Mouse (Mus musculus): ENCODE measurements around the gene Decr2. TPM values are rescaled to one million over a fixed set of nuclear protein-coding genes. Genes with fewer than 3 reads are reported as not detected.
"Not testable (repeated sequence)": the region's sequence is repeated elsewhere in the genome, so short reads cannot be mapped to it uniquely, and the experiment has no call there.

The Decr2 gene
- total RNA-seq, 1 experiment from 2014 or later = 5.5 TPM

DNA sequence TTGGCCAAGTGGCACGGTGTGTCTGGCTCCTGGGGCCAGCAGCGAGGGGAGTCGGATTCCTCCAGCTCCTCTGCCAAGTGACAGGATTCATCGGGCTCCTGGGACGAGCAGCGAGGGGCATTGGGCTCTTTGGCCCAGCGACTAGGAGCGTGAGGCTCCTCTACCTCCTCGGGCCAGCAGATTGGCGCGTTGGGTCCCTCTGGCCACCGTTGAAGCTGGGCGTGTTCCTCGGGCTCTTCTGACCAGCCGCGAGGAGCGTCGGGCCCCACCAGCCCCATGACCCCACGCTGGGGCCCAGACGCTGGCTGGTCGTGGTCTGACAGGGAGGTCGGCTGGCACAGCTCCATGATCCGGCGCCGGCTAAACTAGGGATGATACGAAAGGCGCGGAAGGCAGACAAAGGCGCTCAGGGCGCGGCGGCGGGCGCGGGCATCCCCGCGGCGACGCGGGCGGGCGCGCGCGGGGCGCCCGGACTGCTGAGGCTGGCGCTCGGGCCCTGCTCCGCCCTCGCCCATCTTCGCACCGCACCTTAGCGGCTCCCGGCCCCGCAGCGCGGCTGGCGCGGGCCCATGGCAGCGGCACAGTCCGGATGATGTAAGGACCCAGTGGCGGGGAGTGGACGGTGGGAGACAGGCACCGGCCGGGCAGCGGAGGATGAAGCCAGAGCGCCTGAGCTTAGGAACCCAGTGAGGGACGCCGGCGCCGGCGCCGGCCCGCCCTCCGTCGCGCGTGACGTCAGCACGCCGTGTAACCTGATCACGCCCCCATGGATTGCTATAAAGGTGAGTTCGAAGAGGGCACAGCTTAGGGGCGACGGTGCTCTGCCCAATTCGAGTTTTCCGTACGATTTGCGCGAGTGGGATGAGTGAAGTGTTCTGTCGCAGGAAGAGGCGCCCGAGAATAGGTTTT lies 21.1 kb downstream of the Decr2 start, which contains the start of gene Rab11fip3:
Gene Rab11fip3 (minus strand): TSS at position 725 of the 909 bp plus-strand sequence.
- peak; percentile 71 for ATAC-seq (ENCODE audit: extremely low read depth, insufficient number of reproducible peaks, low FRiP score, poor library complexity, severe bottlenecking)

DNA sequence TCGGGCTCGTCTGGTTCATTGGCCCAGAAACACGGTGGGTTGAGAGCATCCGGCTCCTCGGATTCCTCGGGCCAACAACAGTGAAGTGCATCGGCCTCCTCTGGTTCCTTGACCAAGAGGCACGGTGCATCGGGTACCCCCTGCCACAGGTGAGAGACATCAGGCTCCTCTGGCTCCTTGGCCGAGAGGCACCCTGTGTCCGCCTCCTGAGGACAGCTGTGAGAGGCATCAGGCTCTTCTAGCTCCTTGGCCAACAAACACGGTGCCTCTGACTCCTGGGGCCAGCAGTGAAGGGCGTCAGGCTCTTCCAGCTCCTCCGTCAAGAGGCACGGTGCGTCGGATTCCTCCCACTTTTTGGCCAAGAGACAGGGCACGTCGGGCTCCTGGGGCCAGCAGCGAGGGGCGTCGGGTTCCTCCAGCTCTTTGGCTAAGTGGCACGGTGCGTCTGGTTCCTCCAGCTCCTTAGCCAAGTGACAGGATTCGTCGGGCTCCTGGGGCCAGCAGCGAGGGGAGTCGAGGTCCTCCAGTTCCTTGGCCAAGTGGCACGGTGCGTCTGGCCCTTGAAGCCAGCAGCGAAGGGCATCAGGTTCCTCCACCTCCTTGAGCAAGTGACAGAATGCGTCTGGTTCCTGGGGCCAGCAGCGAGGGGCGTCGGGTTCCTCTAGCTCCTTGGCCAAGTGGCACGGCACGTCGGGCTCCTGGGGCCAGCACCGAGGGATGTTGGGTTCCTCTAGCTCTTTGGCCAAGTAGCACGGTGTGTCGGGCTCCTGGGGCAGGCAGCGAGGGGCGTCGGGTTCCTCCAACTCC lies 21.9 kb downstream of the Decr2 start:
- ATAC-seq (ENCODE audit: extremely low read depth, insufficient number of reproducible peaks, low FRiP score, poor library complexity, severe bottlenecking) = no peak

DNA sequence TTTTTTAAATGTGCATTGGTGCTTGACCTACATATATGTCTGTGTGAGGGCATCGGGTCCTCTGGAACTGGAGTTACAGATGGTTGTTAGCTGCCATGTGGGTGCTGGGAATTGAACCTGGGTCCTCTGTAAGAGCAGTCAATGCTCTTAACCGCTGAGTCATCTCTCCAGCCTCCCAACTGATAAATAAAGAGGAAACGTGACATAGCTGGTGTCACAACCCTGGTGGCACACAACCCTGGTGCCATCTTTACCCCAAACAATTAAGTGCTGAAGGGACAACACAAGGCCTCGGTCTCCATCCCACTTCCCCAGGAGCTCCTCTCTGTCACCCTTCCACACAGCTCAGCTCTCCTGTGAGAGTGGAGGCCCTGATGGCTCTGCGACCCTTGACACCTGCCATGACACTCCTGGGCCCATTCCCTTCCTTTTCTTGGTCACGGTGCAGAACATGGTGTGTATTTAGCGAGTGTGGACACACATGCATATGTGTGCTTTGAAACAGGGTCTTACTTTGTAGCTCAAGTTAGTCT lies 23.6 kb downstream of the Decr2 start:
- ATAC-seq (ENCODE audit: extremely low read depth, insufficient number of reproducible peaks, low FRiP score, poor library complexity, severe bottlenecking) = no peak

DNA sequence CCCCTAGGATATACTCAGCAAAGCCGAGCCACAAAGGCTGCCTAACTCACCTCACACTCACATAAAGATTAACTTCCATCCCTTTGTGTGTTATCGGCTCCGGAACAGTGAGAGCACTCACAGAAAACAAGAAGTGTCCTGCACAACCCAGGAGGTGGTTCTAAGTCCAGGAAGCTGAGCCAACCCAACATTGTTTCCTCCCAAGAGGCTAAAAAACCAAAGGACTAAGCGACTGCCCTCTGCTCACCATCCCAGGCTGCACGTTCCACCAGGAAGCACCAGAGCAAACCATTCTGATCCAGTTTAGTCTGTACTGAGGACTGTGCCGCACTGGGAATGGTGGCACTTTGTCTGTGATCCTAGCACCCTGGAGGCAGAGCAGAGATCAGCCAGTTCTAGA lies 25.2 kb downstream of the Decr2 start:
- no peak for ATAC-seq (ENCODE audit: extremely low read depth, insufficient number of reproducible peaks, low FRiP score, poor library complexity, severe bottlenecking)

DNA sequence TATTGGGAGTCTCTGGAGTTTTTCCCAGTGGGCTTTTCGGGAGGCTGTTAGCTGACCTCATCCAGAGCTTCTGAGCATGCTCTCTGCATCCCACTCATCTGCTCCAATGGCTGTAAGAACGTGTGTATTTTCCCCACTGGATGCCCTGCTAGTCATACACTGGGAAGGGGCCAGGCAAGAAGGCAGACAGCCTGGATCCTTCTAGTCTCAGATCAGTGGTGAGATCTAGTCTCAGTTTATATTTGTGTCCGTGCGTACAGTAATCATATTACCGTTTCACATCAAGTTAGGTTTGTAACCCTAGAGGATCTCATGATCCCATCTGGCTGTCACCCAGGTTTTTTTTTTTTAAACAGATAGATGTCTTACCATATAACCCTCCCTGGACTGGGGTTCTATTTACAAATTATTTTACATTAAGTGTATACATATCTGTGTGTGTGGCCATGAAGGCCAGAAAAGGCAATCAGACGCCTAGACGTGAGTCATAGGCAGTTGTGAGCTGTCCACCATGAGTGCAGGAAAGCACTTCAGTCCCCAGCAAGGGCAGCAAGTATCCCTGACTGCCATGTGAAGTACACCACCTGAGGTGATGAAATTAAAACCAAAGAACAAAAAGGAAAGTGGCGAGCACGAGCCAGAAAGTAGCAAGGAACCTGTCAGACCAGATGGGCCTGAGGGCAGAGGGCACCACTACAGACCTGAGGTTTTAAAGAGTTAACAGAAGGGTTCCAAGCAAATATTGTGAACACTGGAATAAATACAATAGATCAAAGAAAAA lies 32.2 kb downstream of the Decr2 start:
- ATAC-seq (ENCODE audit: extremely low read depth, insufficient number of reproducible peaks, low FRiP score, poor library complexity, severe bottlenecking) = no peak

DNA sequence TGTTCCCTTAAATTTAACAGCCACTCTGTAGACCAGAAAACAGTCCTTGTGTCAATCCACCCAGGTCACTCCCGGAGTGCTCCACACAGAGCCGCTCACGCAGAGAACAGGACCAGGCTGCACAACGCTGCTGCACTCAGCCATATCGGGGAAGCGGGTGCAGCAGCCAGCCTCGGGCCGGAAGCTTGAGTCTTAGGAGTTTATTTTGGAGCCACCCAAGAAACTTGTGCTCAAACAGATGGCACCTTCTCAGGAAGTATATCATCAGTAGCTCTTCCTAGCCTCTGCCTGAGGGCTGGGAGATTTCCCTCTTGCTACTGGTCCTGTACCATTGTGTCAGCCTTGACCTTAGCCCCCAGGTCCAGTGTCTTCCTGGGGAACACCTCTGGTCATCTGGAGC lies 32.9 kb downstream of the Decr2 start:
- ATAC-seq (ENCODE audit: extremely low read depth, insufficient number of reproducible peaks, low FRiP score, poor library complexity, severe bottlenecking) = no peak

DNA sequence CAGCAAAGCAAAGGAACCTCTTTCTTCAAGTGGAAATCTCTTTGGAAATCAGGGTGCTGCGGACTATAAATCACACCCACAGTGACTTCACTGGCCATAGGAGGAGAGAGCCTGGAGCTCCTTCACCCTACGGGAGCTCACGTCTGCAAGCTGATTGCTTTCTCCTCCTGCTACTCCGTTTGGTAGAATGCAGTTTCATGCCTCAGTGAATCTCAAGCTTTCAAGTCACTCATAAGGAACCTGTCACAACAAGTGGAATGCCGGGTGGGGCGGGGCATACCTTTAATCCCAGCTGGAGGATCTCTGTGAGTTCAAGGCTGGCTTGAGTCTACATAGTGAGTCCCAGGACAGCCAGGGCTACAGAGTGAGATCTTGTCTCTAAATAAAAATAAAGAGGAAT lies 35.0 kb downstream of the Decr2 start:
- no peak for ATAC-seq (ENCODE audit: extremely low read depth, insufficient number of reproducible peaks, low FRiP score, poor library complexity, severe bottlenecking)

DNA sequence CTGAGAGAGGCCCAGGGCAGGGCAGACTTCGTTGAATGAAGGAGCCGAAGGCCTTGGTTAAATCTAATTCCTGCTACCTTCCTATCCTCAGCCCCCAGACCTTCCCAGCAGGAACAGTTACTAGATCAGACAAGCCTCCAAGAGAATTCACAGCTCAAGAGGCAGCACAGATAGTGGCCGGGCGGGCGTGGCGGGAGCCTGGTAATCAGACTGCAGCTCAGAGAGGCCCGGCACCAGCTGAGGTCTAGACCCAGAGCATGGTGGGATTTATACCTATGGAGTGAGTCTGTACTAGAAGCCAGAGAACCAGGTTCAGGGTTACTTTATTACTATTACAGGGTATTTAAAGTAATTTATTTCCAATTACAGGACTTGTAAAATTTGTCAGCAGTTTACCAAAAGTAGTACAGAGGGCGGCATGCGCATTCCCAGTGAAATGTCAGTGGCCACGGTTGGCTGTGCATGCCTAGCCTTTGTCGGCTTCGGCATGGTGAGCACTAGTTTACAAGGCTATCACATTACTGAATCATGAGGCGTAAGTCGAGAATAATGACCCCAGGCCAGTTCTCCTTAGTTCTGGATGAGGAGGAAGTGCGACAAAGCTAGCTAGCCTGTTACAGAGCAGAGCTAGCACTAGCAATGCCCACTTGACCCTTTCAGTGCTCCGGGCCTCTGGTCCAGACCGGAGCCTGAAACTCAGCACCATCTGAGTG lies 35.8 kb downstream of the Decr2 start:
- ATAC-seq (ENCODE audit: extremely low read depth, insufficient number of reproducible peaks, low FRiP score, poor library complexity, severe bottlenecking) = no peak

DNA sequence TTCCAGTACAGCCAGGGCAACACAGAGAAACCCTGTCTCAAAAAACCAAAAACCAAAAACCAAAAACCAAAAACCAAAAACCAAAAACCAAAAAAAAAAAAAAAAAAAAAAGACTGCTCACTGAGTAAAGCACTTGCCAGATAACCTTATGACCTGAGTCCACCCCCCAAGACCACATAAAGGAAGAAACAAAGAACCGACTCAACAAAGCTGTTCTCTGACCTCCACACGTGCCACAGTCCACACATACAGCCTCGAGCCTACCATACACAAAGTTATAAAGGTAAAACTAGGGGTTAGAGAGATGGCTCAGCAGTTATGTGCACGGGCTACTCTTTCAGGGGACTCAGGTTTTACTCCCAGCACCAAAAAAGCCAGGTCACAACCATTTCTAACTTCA lies 37.4 kb downstream of the Decr2 start:
- ATAC-seq (ENCODE audit: extremely low read depth, insufficient number of reproducible peaks, low FRiP score, poor library complexity, severe bottlenecking) = no peak

DNA sequence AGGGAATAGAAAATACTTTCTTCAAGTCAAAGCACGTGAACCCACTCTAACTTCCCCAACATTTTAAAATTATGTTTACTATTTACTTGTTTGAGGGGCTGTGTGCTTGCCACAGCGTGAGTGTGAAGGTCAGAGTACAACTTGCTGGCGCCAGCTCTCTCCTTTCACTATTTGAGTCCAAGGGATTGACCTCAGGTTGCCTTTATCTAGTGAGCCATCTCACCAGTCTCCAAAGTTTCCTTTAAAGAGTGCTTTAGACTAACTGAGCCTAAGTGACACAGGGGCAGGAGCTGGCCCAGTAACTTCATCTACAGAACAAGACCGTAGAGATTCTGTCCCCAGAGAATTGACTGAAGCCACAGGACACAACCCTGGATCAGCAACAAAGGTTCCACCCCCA lies 38.1 kb downstream of the Decr2 start:
- ATAC-seq (ENCODE audit: extremely low read depth, insufficient number of reproducible peaks, low FRiP score, poor library complexity, severe bottlenecking) = no peak

DNA sequence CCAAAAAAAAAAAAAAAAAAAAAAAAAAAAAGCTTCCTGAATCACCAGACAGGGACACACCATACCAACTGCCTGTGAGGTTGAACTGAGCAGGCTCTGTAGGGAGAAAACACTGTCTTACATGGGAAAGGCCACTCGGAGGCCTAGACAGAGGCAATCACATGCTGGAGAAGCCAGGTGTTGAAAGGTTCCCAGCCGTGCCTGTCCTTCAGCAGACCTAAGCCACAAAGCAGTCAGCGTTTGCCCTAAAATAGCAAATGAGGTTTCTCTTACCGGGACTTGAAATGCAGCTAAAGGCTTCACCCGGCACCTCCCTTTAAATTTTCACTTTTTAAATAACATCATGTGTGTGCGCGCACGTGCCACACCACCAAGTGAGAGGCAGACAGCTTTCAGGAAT lies 42.0 kb downstream of the Decr2 start:
- ATAC-seq (ENCODE audit: extremely low read depth, insufficient number of reproducible peaks, low FRiP score, poor library complexity, severe bottlenecking) = no peak

DNA sequence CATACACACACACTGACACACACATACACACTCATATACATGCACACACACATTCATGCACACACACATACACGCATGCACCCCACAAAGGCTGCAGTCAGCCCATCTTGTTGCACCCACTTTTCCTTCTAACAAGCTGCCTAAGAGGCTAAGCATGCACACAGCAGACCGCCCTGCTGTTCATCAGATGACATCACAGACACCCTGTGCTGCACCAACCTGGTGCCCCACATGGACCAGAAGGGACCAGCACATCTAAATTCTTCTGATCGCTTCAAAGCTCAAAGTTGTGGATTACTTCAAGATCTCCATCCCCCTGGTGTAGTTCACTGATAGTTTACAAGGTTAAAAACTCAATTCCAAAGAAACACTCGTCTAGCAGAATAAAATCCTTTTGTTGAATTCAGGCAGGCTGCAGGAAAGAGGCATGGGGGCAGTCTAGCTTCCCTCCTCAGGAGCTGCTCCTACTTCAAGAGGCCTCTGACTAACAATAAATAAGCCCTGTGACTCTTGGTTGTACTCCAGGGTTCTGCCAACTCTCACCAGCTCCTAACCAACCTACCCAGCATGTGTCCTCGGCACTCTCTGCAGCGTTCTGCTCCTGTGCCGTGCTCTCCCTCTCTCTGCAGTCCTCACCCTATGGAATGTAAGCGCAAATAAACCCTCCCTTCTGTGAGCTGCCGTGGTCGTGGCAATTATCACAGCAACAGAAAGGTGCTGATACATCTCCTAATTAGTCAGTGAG lies 43.7 kb downstream of the Decr2 start:
- ATAC-seq (ENCODE audit: extremely low read depth, insufficient number of reproducible peaks, low FRiP score, poor library complexity, severe bottlenecking) = no peak

DNA sequence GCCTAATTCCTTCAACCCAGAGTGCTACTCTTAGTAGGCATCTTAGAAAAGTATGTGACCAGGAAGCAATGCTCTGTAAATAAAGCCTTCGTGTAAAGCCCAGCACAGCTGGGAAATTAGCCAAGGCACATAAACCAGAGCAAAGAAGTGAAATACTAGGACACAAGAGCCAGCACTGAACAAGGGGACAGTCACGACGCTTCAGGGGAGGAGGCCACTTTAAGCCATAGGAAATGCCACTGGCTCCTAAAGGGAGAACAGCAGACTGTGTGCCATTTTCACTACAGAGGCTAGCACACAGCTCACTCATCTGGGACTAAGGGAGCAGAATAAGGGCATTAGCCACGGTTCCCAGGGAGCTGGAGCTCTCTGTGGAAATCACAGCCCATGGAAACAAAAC lies 44.9 kb downstream of the Decr2 start:
- ATAC-seq (ENCODE audit: extremely low read depth, insufficient number of reproducible peaks, low FRiP score, poor library complexity, severe bottlenecking) = no peak

DNA sequence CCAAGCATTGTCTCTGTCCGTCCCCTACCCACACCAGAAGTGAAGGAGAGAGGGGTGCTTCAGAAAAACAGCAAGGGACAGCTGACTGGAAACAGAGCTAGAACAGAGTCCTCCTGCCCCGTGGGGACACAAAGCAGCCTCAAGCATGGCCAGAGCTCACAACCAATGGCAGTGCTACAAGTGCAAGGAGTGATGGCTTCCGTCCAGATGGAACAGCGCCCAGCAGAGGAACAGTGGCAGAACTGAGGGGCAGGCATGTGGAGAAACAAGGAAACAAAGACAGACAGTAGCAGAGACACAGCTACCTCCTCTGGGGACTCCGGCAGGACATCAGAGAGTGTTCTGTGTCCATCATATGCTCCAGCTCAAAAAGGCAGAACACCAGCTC lies 46.9 kb downstream of the Decr2 start:
- no peak for ATAC-seq (ENCODE audit: extremely low read depth, insufficient number of reproducible peaks, low FRiP score, poor library complexity, severe bottlenecking)

DNA sequence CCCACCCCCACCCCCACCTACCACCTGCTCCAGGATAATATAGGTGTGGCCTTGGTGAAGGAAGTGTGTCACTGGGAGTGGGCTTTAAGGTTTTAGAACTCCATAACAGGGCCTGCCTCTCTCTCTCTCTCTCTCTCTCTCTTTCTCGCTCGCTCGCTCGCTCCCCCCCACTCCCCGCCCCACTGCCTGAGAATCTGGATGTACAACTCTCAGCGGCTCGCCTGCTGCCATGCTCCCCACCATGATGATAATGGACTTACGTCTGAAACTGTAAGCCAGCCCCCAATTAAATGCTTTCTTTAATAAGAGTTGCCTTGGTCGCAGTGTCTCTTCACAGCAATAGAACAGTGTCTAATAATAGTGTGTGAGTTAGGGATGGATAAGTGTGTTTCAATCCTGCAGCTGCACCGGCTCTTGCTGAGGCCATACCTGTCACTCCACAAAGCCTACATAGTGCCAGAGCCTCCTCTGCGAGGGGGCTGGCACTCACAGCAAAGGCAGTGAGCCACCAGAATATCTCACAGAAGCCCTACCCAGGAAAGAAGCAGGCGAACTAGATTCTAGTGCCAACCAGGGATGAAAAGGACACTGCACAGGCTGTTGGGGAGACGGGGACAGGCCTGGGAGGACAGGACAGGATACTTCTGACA lies 47.4 kb downstream of the Decr2 start:
- no peak for ATAC-seq (ENCODE audit: extremely low read depth, insufficient number of reproducible peaks, low FRiP score, poor library complexity, severe bottlenecking)

DNA sequence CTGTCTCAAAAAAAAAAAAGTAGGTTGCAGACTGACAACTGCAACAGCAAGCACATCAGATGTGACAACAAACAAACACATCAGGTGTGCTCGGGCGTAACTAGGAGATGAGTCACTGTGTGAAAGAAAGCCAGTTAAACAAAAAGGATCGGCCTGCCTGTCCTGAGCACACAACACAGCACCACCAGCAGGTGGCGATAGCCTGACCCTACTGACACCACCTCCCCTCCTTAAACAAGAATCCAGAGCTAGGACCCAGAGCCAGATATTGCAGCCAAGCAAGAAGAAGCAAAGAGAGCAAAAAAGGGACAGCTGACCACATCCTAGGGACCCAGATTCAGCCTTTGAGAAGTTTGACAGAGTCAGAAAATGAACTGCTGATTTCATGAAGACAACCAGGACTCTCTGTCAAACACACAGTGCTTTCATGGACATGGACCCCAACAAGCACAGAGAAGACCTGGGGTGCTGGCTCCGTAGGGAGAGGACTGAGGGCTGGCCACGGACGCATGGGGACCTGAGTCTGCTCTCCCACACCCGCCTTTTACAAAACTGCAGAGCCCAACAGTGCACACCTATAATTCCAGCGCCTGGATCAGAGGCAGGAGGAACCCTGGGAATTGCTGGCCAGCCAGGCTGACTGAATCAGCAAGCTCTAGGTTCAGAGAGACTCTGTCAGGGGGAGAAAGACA lies 48.9 kb downstream of the Decr2 start:
- no peak for ATAC-seq (ENCODE audit: extremely low read depth, insufficient number of reproducible peaks, low FRiP score, poor library complexity, severe bottlenecking)

DNA sequence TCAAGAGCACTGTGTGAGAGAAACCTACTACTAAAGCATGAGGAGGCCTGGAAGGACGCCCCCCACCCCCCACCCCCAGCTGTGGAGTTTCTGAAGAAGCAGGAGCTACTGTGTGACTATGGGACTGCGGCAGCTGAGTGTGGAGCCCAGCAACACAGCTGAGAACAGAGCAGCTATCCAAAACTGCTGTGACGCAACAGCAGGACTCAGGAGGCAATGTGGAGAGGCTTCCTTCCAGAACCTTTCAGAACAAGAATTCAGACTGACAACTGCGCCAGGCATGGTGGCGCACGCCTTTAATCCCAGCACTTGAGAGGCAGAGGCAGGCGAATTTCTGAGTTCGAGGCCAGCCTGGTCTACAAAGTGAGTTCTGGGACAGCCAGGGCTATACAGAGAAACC lies 49.4 kb downstream of the Decr2 start:
- not testable (repeated sequence) for ATAC-seq (ENCODE audit: extremely low read depth, insufficient number of reproducible peaks, low FRiP score, poor library complexity, severe bottlenecking)

Data from neutrophil, adult 5-6 weeks (primary cell).